Mouse (Mus musculus) cerebellum, adult 2 months (tissue): ENCODE results near the gene Krtdap.
"Not testable (repeated sequence)": the region's sequence is repeated elsewhere in the genome, so short reads cannot be mapped to it uniquely, and the experiment has no call there.

Experiments
- CTCF ChIP-seq: fragments of 200-500 bp; IDR thresholded peaks from 2 replicates; pipeline ENCODE4 v1.5.1; 2011; ENCODE audit warnings: low read depth, mild to moderate bottlenecking, control low read depth, low read length, moderate library complexity, borderline replicate concordance; ENCODE audit not compliant: insufficient read depth
- POLR2A ChIP-seq: fragments of 200-500 bp; IDR thresholded peaks from 2 replicates; pipeline ENCODE4 v1.6.1; 2011; ENCODE audit warnings: low read length, control low read depth, borderline replicate concordance; ENCODE audit not compliant: insufficient read depth

DNA sequence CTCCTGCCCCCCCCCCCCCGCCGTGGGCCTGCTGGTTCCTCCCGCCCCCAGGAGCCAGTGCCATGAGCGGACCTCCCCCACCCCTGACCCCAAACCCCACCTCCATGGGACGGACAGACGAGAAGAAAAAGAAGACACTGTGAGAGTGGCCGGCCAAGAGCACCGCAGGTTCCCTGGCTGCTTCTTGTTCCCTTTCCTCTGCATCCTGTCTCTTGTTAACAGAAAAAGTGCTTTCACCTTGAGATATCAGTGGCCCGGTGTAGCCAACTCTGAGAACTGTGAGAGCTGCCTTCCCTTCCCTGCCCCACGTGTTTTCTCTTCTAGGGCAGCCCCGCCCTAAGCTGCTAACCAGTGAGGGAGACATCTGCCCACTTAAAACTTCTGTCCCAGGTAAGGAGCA is 45.0 kb downstream of the Krtdap start:
- TF ChIP-seq POLR2A, CTCF: not testable (repeated sequence)
